Mouse (Mus musculus): ENCODE data around the gene Polr2a. TPM values are rescaled to one million over a fixed set of nuclear protein-coding genes. Genes with fewer than 3 reads are reported as not detected.

Gene Polr2a
- total and polyA plus RNA-seq, 3 experiments, result 16.6 to 193 (median 73.9) TPM

DNA sequence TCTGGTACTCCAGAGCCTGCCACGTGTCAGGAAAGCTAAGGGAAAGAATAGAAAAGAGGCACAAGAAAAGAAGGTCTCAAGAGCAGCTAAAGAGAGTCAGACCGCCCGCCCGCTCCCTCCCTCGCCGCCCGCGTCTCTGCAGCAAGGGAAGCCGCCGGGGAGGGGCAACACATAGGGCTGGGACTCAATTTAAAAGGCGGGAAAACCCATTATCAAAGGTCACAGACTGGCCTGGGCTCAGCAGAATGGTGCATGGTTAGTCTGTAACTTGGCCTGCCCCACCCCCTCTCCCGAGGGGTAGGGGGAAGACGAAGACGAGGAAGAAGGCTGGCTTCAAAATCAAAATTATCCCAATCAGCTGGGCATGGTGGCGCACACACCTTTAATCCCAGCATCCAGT lies 39.8 kb downstream of the Polr2a start:
- DNase-seq (ENCODE audit: low read depth, low spot score), result no peak
- Histone ChIP-seq H3K9ac (ENCODE audit: control insufficient read depth, low read depth, low read length, poor library complexity, severe bottlenecking) (no peak overlapping the region), H3K4me3 (ENCODE audit: control insufficient read depth in 1 of 2, insufficient read depth in 1 of 2, low read depth in 2 of 2, low read length in 2 of 2) (no peak overlapping the region)

DNA sequence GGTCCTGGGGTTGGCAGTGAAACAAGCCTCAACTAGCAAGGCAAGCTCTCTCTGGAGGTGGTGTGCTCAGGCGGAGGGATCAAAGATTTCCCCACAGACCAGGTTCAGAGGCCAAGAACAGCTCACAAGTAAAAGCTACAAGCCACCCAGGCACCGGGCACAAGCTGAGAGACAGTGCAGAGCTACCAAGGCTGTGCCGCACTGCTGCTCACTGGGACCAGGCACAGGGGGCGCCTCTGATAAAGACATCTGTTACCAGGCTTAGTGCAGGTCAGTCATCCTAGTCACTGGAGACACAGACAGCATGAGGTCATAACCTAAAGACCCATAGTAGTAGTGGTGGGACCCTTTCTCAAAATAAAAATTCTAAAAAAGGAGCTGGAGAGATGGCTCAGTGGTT lies 41.5 kb downstream of the Polr2a start:
- H3K9ac ChIP-seq (ENCODE audit: control insufficient read depth, low read depth, low read length, poor library complexity, severe bottlenecking), result no peak overlapping the region
- no peak for DNase-seq (ENCODE audit: low read depth, low spot score)
- peaks cover 0 to 3% of the 10 kb centered on the region in 2 experiments; a peak in 1 of 4 replicates for H3K36me3 ChIP-seq (ENCODE audit: control insufficient read depth in 1 of 2, insufficient read depth in 2 of 2, low read length in 2 of 2)
- H3K4me1 ChIP-seq (ENCODE audit: control insufficient read depth in 1 of 2, insufficient read depth in 2 of 2, low read length in 2 of 2), result peaks cover 0 to 5% of the 10 kb centered on the region in 2 experiments; a peak in 1 of 4 replicates
- 0 out of 6 replicates have a peak, but pooled peaks of 1 of the 3 experiments have one; percentile 20 for TF ChIP-seq CTCF (IDR thresholded peaks at IDR 0.05 in 2 of 3, conservative IDR thresholded peaks at IDR 0.05 in 1 of 3; ENCODE audit: control insufficient read depth in 1 of 3, insufficient read depth in 1 of 3, low read depth in 2 of 3, low read length in 3 of 3, poor library complexity in 1 of 3, severe bottlenecking in 1 of 3)
- TF ChIP-seq RCOR1 (IDR thresholded peaks at IDR 0.05; ENCODE audit: low read depth, low read length), result no peak
- no peak for TF ChIP-seq CHD1 (IDR thresholded peaks at IDR 0.05; ENCODE audit: low read depth, low read length)
- H3K9me3 ChIP-seq (replicated peaks; ENCODE audit: insufficient read depth, low read length), result no peaks in the 10 kb centered on the region
- H3K4me3 ChIP-seq (ENCODE audit: control insufficient read depth in 1 of 2, insufficient read depth in 1 of 2, low read depth in 2 of 2, low read length in 2 of 2), result no peak overlapping the region
- H3K27ac ChIP-seq (ENCODE audit: control insufficient read depth, low read depth, low read length), result no peak overlapping the region
- no peaks in the 10 kb centered on the region for H3K79me2 ChIP-seq (ENCODE audit: control insufficient read depth, insufficient read depth, low read length, poor library complexity)
- H3K27me3 ChIP-seq (ENCODE audit: control insufficient read depth in 1 of 2, insufficient read depth in 2 of 2, low read length in 2 of 2), result no peaks in the 10 kb centered on the region

More for the DNA sequence above, 39.8 kb downstream of the Polr2a start:
- no peaks in the 10 kb centered on the region for H3K79me2 ChIP-seq (ENCODE audit: control insufficient read depth, insufficient read depth, low read length, poor library complexity)
- no peak for TF ChIP-seq HCFC1 (IDR thresholded peaks at IDR 0.05; ENCODE audit: low read depth, low read length)
- TF ChIP-seq ZKSCAN1 (IDR thresholded peaks at IDR 0.05; ENCODE audit: low read depth, low read length), result no peak
- no peak for TF ChIP-seq POLR2AphosphoS2 (IDR thresholded peaks at IDR 0.05; ENCODE audit: low read length)
- TF ChIP-seq KAT2A (conservative IDR thresholded peaks at IDR 0.05; ENCODE audit: low read depth, low read length), result no peak
- TF ChIP-seq NELFE (IDR thresholded peaks at IDR 0.05; ENCODE audit: low read depth, low read length), result no peak
- TF ChIP-seq UBTF (IDR thresholded peaks at IDR 0.05; ENCODE audit: borderline replicate concordance, insufficient read depth, low read depth, low read length), result no peak
- TF ChIP-seq E2F4 (IDR thresholded peaks at IDR 0.05; ENCODE audit: borderline replicate concordance, low read depth, low read length), result no peak
- no peak for TF ChIP-seq ZMIZ1 (IDR thresholded peaks at IDR 0.05; ENCODE audit: low read depth, low read length)
- no peak for TF ChIP-seq SMC3 (IDR thresholded peaks at IDR 0.05; ENCODE audit: low read depth, low read length)
- no peak for TF ChIP-seq RCOR1 (IDR thresholded peaks at IDR 0.05; ENCODE audit: low read depth, low read length)
- TF ChIP-seq POLR2A (IDR thresholded peaks at IDR 0.05; ENCODE audit: control insufficient read depth in 1 of 2, insufficient read depth in 1 of 2, low read depth in 1 of 2, low read length in 2 of 2, poor library complexity in 1 of 2), result no peak
- H3K27me3 ChIP-seq (ENCODE audit: control insufficient read depth in 1 of 2, insufficient read depth in 2 of 2, low read length in 2 of 2), result no peaks in the 10 kb centered on the region
- peaks cover 0 to 3% of the 10 kb centered on the region in 2 experiments; a peak in 1 of 4 replicates for H3K36me3 ChIP-seq (ENCODE audit: control insufficient read depth in 1 of 2, insufficient read depth in 2 of 2, low read length in 2 of 2)
- H3K4me1 ChIP-seq (ENCODE audit: control insufficient read depth in 1 of 2, insufficient read depth in 2 of 2, low read length in 2 of 2), result peaks cover 0 to 5% of the 10 kb centered on the region in 2 experiments; a peak in 1 of 4 replicates
- H3K27ac ChIP-seq (ENCODE audit: control insufficient read depth, low read depth, low read length), result no peak overlapping the region
- no peaks in the 10 kb centered on the region for H3K9me3 ChIP-seq (replicated peaks; ENCODE audit: insufficient read depth, low read length)

DNA sequence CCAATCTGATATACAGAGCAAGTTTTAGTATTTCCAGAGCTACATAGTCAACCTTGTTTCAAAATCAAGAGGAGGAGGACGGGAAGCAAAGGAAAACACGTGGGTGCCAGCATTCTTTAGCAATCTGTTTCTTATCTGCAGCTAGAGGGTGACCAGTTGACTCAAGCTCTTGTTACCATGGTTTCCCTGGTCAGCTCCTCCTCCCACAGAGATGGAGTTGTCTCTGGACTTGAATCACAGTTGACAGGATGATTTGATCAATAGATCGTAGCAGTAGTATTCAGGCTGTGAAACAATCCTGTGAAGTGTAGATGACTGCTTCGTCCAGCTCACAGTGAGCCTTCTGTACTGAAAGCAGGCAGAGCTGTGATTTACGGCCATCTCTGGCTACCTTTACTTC lies 42.5 kb downstream of the Polr2a start:
- no peaks in the 10 kb centered on the region for H3K79me2 ChIP-seq (ENCODE audit: control insufficient read depth, insufficient read depth, low read length, poor library complexity)
- DNase-seq (ENCODE audit: low read depth, low spot score), result no peak
- no peaks in the 10 kb centered on the region for H3K27me3 ChIP-seq (ENCODE audit: control insufficient read depth in 1 of 2, insufficient read depth in 2 of 2, low read length in 2 of 2)
- no peak overlapping the region for H3K27ac ChIP-seq (ENCODE audit: control insufficient read depth, low read depth, low read length)
- H3K4me3 ChIP-seq (ENCODE audit: control insufficient read depth in 1 of 2, insufficient read depth in 1 of 2, low read depth in 2 of 2, low read length in 2 of 2), result no peak overlapping the region
- H3K9me3 ChIP-seq (replicated peaks; ENCODE audit: insufficient read depth, low read length), result no peaks in the 10 kb centered on the region
- TF ChIP-seq NELFE (IDR thresholded peaks at IDR 0.05; ENCODE audit: low read depth, low read length), result no peak
- TF ChIP-seq BHLHE40 (IDR thresholded peaks at IDR 0.05; ENCODE audit: borderline replicate concordance, low read depth, low read length), result no peak
- 0 out of 2 replicates have a peak, but pooled peaks have one; percentile 12 for TF ChIP-seq MXI1 (IDR thresholded peaks at IDR 0.05; ENCODE audit: low read depth, low read length)
- no peak for TF ChIP-seq GATA1 (IDR thresholded peaks at IDR 0.05; ENCODE audit: low read depth, low read length)
- TF ChIP-seq TCF12 (IDR thresholded peaks at IDR 0.05; ENCODE audit: low read depth, low read length), result no peak
- no peak for TF ChIP-seq POLR2AphosphoS2 (IDR thresholded peaks at IDR 0.05; ENCODE audit: low read length)
- no peak for TF ChIP-seq ZKSCAN1 (IDR thresholded peaks at IDR 0.05; ENCODE audit: low read depth, low read length)
- no peak for TF ChIP-seq POLR2A (IDR thresholded peaks at IDR 0.05; ENCODE audit: control insufficient read depth in 1 of 2, insufficient read depth in 1 of 2, low read depth in 1 of 2, low read length in 2 of 2, poor library complexity in 1 of 2)
- no peak for TF ChIP-seq USF2 (IDR thresholded peaks at IDR 0.05; ENCODE audit: borderline replicate concordance in 1 of 2, insufficient read depth in 1 of 2, low read depth in 1 of 2, low read length in 2 of 2)
- TF ChIP-seq MAX (IDR thresholded peaks at IDR 0.05; ENCODE audit: low read length), result peak; percentile 37; the same call in 1 of the 2 replicates
- no peak for TF ChIP-seq CTCF (IDR thresholded peaks at IDR 0.05 in 2 of 3, conservative IDR thresholded peaks at IDR 0.05 in 1 of 3; ENCODE audit: control insufficient read depth in 1 of 3, insufficient read depth in 1 of 3, low read depth in 2 of 3, low read length in 3 of 3, poor library complexity in 1 of 3, severe bottlenecking in 1 of 3)
- no peak for TF ChIP-seq TBP (IDR thresholded peaks at IDR 0.05; ENCODE audit: low read depth, low read length)
- no peak overlapping the region for H3K9ac ChIP-seq (ENCODE audit: control insufficient read depth, low read depth, low read length, poor library complexity, severe bottlenecking)
- H3K4me1 ChIP-seq (ENCODE audit: control insufficient read depth in 1 of 2, insufficient read depth in 2 of 2, low read length in 2 of 2), result peaks cover 0 to 5% of the 10 kb centered on the region in 2 experiments; a peak in 1 of 4 replicates
- H3K36me3 ChIP-seq (ENCODE audit: control insufficient read depth in 1 of 2, insufficient read depth in 2 of 2, low read length in 2 of 2), result peaks cover 0 to 3% of the 10 kb centered on the region in 2 experiments; a peak in 1 of 4 replicates
